Mouse (Mus musculus): Measurements from ENCODE around the gene Samd13.

DNA sequence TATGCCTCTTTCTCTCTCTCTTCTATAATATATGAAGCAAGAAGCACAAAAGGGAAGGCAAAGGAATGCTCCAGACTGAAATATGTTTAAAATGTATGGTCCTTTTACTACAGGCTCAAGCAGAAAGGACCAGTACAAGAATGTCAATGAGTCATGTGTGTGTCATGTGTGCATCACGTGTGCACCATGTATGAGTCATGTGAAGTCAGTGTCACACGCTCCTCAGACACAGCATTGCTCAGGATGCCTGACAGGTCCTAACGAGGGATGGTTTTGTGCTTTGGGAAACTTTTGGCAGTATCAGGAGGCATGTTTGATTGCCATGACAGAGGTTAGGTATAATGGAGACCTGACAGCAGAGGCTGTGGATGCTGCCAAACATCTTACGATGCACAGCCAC lies 9.2 kb downstream of the Samd13 start:
- TF ChIP-seq GATA1 (IDR thresholded peaks at IDR 0.05; ENCODE audit: borderline replicate concordance, low read length) (no peak), FLI1 (IDR thresholded peaks at IDR 0.05; ENCODE audit: low read length) (no peak)

Measured in megakaryocyte, embryonic 14.5 days (primary cell).